Mouse (Mus musculus) bone marrow macrophage, adult 2 months (primary cell): ENCODE data around the gene Zfp865.

Experiments
- CTCF ChIP-seq: IDR thresholded peaks from 2 replicates; pipeline ENCODE4 v1.5.1; 2012; ENCODE audit warnings: low read depth, mild to moderate bottlenecking, low read length, moderate library complexity
- POLR2A ChIP-seq: IDR thresholded peaks from 2 replicates; pipeline ENCODE4 v1.6.1; 2012; ENCODE audit warnings: mild to moderate bottlenecking, low read depth, low read length, borderline replicate concordance

DNA sequence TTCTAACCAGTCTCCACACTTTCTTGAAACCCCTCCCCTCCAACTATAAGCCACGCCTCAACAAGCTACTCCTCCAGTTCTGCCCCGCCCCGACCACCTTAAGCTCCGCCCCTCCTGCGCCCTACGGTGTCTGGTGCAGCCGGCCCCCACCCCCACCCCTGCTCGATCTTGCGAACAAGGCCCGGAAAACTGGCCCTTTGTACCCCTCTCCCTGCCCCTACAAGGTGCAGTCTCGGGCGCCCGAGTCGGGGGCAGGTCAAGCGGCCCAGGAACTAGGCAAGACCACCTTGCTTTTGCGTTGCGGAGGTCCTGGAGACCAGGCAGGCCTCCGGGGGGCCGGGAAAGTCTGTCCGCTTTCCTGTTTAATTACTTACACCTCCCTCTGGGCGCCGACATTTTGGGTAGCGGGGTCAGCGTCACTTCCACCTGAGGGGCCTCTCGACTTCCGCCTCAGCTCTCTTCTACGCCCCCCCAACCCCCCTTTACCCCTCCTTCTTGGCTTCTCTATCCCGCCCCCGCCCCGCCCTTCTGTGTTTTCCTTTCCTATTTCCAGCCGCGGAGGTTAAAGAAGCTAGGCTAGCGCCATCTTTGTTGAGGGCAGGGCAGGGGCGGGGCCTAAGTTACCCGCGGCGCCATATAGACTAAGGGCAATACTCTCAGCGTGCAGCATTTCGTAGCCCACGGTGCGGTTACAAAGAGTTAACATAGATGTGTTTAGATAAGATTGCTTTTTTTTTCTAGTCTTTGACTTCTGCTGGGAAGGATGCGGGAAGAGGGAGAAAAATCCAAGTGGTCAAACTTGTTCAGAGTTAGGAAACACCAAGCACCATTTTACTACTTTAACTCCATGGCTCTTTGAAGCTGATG is 5.7 kb upstream of the Zfp865 start, which contains the start of the genes Zfp524 and Fiz1:
- TF ChIP-seq CTCF (no peak), POLR2A (no peak; the same call in 1 of the 2 replicates)
